Mouse (Mus musculus) liver, adult 2 months (tissue): ENCODE measurements around the gene Tor1b.

Experiments
- CTCF ChIP-seq: fragments of 200-500 bp; IDR thresholded peaks from 2 replicates; pipeline ENCODE4 v1.5.1; 2011; ENCODE audit warnings: low read depth, low read length, control low read depth
- POLR2A ChIP-seq: fragments of 200-500 bp; IDR thresholded peaks from 2 replicates; pipeline ENCODE4 v1.6.1; 2011; ENCODE audit warnings: low read length, control low read depth; ENCODE audit not compliant: insufficient read depth; ENCODE audit errors: extremely low read depth

DNA sequence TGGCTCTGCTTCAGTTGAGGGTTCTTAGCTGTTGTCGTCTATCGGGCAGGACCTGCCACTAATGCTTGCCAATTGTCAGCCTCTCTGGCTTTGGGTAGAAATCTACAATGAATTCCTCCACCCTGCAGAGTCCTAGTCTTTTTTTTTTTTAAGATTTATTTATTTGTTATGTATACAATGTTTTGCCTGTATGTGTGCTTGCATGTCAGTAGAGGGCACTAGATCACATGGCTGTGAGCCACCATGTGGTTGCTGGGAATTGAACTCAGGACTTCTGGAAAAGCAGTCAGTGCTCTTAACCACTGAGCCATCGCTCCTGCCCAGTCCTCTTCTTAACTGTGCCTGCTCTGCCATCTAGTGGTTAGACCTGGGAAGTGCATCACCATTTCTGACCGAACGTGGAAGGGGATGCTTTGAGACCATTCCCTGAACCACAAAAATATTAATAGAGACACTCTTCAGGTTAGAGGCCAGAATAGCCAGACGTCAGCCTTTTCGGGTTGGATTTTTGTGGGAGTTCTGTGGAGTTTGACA, 18.8 kb upstream of the Tor1b start:
- peak; percentile 79 for TF ChIP-seq CTCF
- no peak for TF ChIP-seq POLR2A
